Mouse (Mus musculus) left cerebral cortex, adult 2 months (tissue): ENCODE data around the gene Pros1. TPM values are rescaled to one million over a fixed set of nuclear protein-coding genes. Genes with fewer than 3 reads are reported as not detected.
A peak's percentile ranks its signal among the peaks of the same experiment; 100 is the strongest.

Experiments
- DNase-seq, 2 experiments: peaks; one replicate each; pipeline ENCODE4 v3.0.0; 2021 to 2022; ENCODE audit warnings: low spot score in 2 of 2, mixed read lengths in 1 of 2; ENCODE audit errors: extremely low spot score in 1 of 2
- H3K27ac ChIP-seq: fragments of 200-600 bp; 2 replicates; pipeline ENCODE4 v1.8.1; 2022
- H3K4me3 ChIP-seq: fragments of 200-600 bp; 2 replicates; pipeline ENCODE4 v1.8.1; 2022
- CTCF ChIP-seq: fragments of 200-600 bp; IDR thresholded peaks from 2 replicates; pipeline ENCODE4 v1.8.1; 2022; ENCODE audit warnings: antibody characterized with exemption, mild to moderate bottlenecking, moderate library complexity
- intact Hi-C: fragments of 180-260 bp; cut with DNase I; formaldehyde crosslinking; loops from one replicate; pipeline ENCODE4 v1.15.1; 2025
- microRNA-seq, 2 experiments: library from miRNA; unstranded; fragments of <30 nt; microRNA quantifications; one replicate each; pipeline ENCODE4 v1.2.0; 2021
- total RNA-seq, 2 experiments: library from RNA; stranded (reverse); gene quantifications; 2 replicates each; pipeline ENCODE4 v1.2.3; 2021

The Pros1 gene
- total RNA-seq, 2 experiments from 2014 or later, result 8.7 to 9.4 TPM

DNA sequence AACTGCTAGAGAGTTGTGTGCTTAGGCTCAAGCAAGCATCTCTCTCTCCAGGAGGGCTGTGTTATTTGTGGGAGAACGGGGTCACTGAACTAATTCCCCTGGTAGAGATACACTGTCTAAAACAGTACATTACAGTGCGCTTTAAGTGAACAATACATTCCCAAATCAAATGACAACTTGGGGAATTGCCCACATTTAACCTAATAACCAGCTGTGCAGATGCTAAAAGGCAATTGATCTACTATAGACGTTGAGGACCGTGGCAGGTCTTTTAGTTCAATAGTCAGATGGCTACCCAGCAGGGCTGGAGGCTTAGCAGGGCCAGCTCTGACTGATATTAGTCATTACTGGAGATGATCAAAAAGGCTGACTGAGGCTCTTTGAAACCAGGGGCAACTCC, 104.4 kb downstream of the Pros1 start:
- TF ChIP-seq CTCF, result no peak
- DNase-seq, result no peak
- Histone ChIP-seq H3K27ac (no peak overlapping the region), H3K4me3 (no peak overlapping the region)
- intact Hi-C loops, result no loop called here

GRCm38 (mm10) chr16:62964361-62964763, 110.3 kb downstream of the Pros1 start:
- H3K27ac ChIP-seq, result no peak overlapping the region
- intact Hi-C loops, result no loop called here
- peak; percentile 24 to 32 for DNase-seq
- TF ChIP-seq CTCF, result no peak
- H3K4me3 ChIP-seq, result no peak overlapping the region

GRCm38 (mm10) chr16:62971673-62972332, 117.7 kb downstream of the Pros1 start:
- intact Hi-C loops, result no loop called here
- no peak for TF ChIP-seq CTCF
- H3K27ac ChIP-seq, result no peak overlapping the region
- no peak overlapping the region for H3K4me3 ChIP-seq
- DNase-seq, result no peak

- peak; percentile 45 for TF ChIP-seq CTCF
- H3K4me3 ChIP-seq, result no peak overlapping the region
- peak in 1 of 2 experiments; percentile 18 for DNase-seq
- intact Hi-C loops, result no loop called here
- no peak overlapping the region for H3K27ac ChIP-seq
Observed at GRCm38 (mm10) chr16:62974926-62975325, 120.8 kb downstream of the Pros1 start.

Small RNAs within 50 kb of the gene (microRNA-seq; reads per million reads assigned to microRNA genes)
- gene Gm25986, result 0 reads per million in 2 experiments

Other genes starting within 250 kb of the Pros1 start
- gene Nsun3, start 67.5 kb upstream of the Pros1 start, total RNA-seq, result 10 to 100 TPM in 1 of 2 experiments, 1 to 10 TPM in 1; 8.2 to 12.7 TPM
- not detected for gene Stx19, start 39.6 kb upstream of the Pros1 start, total RNA-seq
- gene Arl13b, start 7.3 kb upstream of the Pros1 start, total RNA-seq, result 10 to 100 TPM in 1 of 2 experiments, 1 to 10 TPM in 1; 10.0 to 12.5 TPM